Mouse (Mus musculus) E14TG2a.4 (cell line): ENCODE measurements around the gene Vmn1r196.
"Not testable (repeated sequence)": the region's sequence is repeated elsewhere in the genome, so short reads cannot be mapped to it uniquely, and the experiment has no call there.

Experiments
- H3K27me3 ChIP-seq: 2 replicates; pipeline ENCODE4 v1.6.1; 2014; ENCODE audit warnings: low read length, control low read depth; ENCODE audit not compliant: insufficient read depth
- H3K36me3 ChIP-seq: 2 replicates; pipeline ENCODE4 v1.6.1; 2014; ENCODE audit warnings: low read length, control low read depth; ENCODE audit not compliant: insufficient read depth
- H3K4me1 ChIP-seq: replicated peaks from 2 replicates; pipeline ENCODE4 v1.6.1; 2014; ENCODE audit warnings: low read depth, low read length, control low read depth
- H3K4me3 ChIP-seq: replicated peaks from 2 replicates; pipeline ENCODE4 v1.5.1; 2014; ENCODE audit warnings: mild to moderate bottlenecking, low read length
- H3K9me3 ChIP-seq: 2 replicates; pipeline ENCODE4 v1.6.1; 2014; ENCODE audit warnings: low read length, control low read depth
- CTCF ChIP-seq: conservative IDR thresholded peaks from 2 replicates; pipeline ENCODE4 v1.5.1; 2014; ENCODE audit warnings: low read length
- NANOG ChIP-seq: IDR thresholded peaks from 2 replicates; pipeline ENCODE4 v1.6.1; 2014; ENCODE audit warnings: borderline replicate concordance, low read length, mixed read lengths
- POU5F1 ChIP-seq: IDR thresholded peaks from 2 replicates; pipeline ENCODE4 v1.6.1; 2014; ENCODE audit warnings: low read length, borderline replicate concordance

Vmn1r196 gene

GRCm38 (mm10) chr13:22289620-22290019 is at the start of gene Vmn1r196:
Vmn1r196 (plus strand) TSS chr13:22289920.
- TF ChIP-seq POU5F1 = no peak
- no peak for TF ChIP-seq NANOG
- TF ChIP-seq CTCF = no peak
- H3K4me1 ChIP-seq = no peaks in the 10 kb centered on the region
- H3K4me3 ChIP-seq = no peak within 1 kb of the TSS
- H3K36me3 ChIP-seq = no peaks in the 10 kb centered on the region
- H3K27me3 ChIP-seq = no peaks in the 10 kb centered on the region
- H3K9me3 ChIP-seq = peaks cover 6% of the 10 kb centered on the region

GRCm38 (mm10) chr13:22243915-22244314 is 45.8 kb upstream of the Vmn1r196 start, which contains the start of gene Vmn1r194:
Vmn1r194 (plus strand) TSS chr13:22244215.
- Histone ChIP-seq H3K9me3 (no peaks in the 10 kb centered on the region), H3K4me1 (no peaks in the 10 kb centered on the region), H3K36me3 (no peaks in the 10 kb centered on the region), H3K4me3 (no peak within 1 kb of the TSS), H3K27me3 (no peaks in the 10 kb centered on the region)
- TF ChIP-seq NANOG (no peak), POU5F1 (no peak)

DNA sequence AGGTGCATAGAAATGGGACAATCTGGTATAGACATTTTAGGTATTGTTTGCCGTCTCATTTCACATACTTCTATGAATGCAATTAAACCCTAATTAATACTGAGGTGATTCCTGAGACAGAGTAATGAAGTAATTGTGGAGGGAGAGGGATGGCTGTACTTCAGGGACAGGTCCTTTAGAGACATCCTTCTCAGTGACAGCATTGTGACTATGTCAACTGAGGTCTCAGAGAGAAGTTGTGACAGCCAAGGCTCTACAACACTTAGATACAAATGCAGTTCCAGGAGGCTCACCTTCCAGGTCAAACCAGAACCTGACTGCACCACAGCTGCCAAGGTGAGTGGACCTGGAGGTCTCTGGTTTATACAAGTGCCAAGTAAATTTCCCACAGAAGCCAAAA is 19.5 kb upstream of the Vmn1r196 start, which contains the start of gene Vmn1r195:
Gene Vmn1r195, plus strand, starts transcription at position 301 of the 400 bp plus-strand sequence.
- H3K36me3 ChIP-seq, H3K9me3 ChIP-seq, H3K4me1 ChIP-seq, H3K27me3 ChIP-seq, H3K4me3 ChIP-seq: not testable (repeated sequence)

DNA sequence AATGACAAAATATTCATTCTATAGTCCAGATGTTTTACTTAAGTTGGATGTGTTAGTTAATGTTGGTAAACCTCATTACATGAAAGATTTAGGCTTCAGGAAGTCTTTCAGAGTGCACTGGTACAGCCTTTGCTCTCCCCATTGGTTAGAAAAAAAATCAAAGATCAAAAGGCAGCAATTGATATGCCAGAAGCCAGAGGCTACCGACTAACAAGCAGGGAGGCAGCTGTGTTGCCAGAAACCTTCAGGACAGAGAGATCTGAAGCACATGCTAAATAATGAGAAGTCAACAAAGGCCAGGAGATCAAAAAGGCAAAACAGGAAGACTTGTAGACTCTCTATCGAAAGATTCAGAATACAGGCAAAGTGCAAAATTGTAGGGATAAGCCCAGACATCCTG is 18.0 kb upstream of the Vmn1r196 start:
- TF ChIP-seq NANOG = no peak
- Histone ChIP-seq H3K4me3 (no peak overlapping the region), H3K9me3 (no peaks in the 10 kb centered on the region), H3K36me3 (no peaks in the 10 kb centered on the region), H3K27me3 (no peaks in the 10 kb centered on the region), H3K4me1 (no peaks in the 10 kb centered on the region)

DNA sequence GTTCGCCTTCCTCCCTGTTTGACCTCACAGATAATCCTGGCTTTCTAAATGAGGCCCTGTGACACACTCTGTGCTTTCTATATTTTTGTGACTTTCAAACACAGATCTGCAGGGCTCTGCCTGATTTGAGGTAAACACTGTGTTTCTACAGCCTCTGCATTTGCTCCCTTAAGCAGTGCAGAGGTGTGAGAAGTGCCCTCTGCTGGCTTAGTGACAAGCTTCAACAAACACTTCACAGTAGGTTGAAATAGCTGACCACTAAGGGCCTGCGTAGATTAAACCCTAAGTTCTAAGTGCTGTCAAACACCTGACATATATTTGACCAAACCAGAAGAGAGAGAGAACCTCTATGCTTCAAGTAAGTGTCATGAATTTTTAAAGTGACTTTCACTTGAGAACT is 5.1 kb upstream of the Vmn1r196 start:
- Histone ChIP-seq H3K9me3 (peaks cover 35% of the 10 kb centered on the region), H3K36me3 (no peaks in the 10 kb centered on the region), H3K4me3 (no peak overlapping the region), H3K4me1 (no peaks in the 10 kb centered on the region), H3K27me3 (no peaks in the 10 kb centered on the region)
- TF ChIP-seq POU5F1 (no peak), CTCF (no peak)

GRCm38 (mm10) chr13:22308075-22308474 is 18.4 kb downstream of the Vmn1r196 start:
- not testable (repeated sequence) for H3K4me1 ChIP-seq, H3K36me3 ChIP-seq, H3K4me3 ChIP-seq, H3K27me3 ChIP-seq
- H3K9me3 ChIP-seq = peaks cover 67% of the 10 kb centered on the region

GRCm38 (mm10) chr13:22315361-22315760 is 25.6 kb downstream of the Vmn1r196 start:
- no peaks in the 10 kb centered on the region for H3K36me3 ChIP-seq
- no peak overlapping the region for H3K4me3 ChIP-seq
- H3K9me3 ChIP-seq = peaks cover 44% of the 10 kb centered on the region
- H3K27me3 ChIP-seq = no peaks in the 10 kb centered on the region
- no peak for TF ChIP-seq POU5F1
- TF ChIP-seq NANOG = no peak
- TF ChIP-seq CTCF = no peak
- H3K4me1 ChIP-seq = peaks cover 11% of the 10 kb centered on the region

DNA sequence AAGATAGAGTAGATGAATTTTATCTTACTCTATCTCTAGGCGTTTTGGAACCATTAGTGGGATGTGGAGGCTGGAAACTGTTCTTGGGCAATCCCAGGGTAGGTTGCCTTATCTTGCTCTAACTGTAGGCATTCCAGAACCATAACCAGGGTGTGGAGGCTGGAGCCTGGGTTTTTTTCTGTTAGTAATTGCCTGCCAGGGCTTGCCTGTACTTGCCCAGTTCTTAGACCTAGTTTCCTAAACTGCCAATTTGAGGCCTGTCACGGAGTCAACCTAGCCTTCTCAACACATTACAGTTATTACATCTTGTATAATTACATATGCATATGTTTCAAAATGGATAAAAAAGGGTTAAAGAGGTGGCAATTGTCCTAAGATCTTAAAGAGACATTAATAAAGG is 27.6 kb downstream of the Vmn1r196 start:
- H3K9me3 ChIP-seq = peaks cover 24% of the 10 kb centered on the region
- H3K36me3 ChIP-seq = no peaks in the 10 kb centered on the region
- H3K4me1 ChIP-seq = peaks cover 14% of the 10 kb centered on the region
- H3K27me3 ChIP-seq = no peaks in the 10 kb centered on the region
- TF ChIP-seq NANOG (no peak), POU5F1 (no peak), CTCF (no peak)
- no peak overlapping the region for H3K4me3 ChIP-seq

GRCm38 (mm10) chr13:22320091-22320490 is 30.4 kb downstream of the Vmn1r196 start:
- Histone ChIP-seq H3K4me1 (peaks cover 14% of the 10 kb centered on the region), H3K36me3 (no peaks in the 10 kb centered on the region), H3K4me3 (no peak overlapping the region), H3K27me3 (no peaks in the 10 kb centered on the region), H3K9me3 (no peaks in the 10 kb centered on the region)
- TF ChIP-seq POU5F1 (no peak), NANOG (peak; percentile 45; the same call in 1 of the 2 replicates)

GRCm38 (mm10) chr13:22324289-22324688 is 34.6 kb downstream of the Vmn1r196 start, which contains the start of gene Vmn1r197:
Vmn1r197 (plus strand) TSS chr13:22324589.
- H3K36me3 ChIP-seq = no peaks in the 10 kb centered on the region
- no peaks in the 10 kb centered on the region for H3K9me3 ChIP-seq
- no peak within 1 kb of the TSS for H3K4me3 ChIP-seq
- H3K27me3 ChIP-seq = no peaks in the 10 kb centered on the region
- no peak for TF ChIP-seq CTCF
- no peak for TF ChIP-seq NANOG
- no peak for TF ChIP-seq POU5F1
- peaks cover 14% of the 10 kb centered on the region for H3K4me1 ChIP-seq
